Comparison of ENCODE assay signal across 8 mouse cellular contexts in the genomic region with DNA sequence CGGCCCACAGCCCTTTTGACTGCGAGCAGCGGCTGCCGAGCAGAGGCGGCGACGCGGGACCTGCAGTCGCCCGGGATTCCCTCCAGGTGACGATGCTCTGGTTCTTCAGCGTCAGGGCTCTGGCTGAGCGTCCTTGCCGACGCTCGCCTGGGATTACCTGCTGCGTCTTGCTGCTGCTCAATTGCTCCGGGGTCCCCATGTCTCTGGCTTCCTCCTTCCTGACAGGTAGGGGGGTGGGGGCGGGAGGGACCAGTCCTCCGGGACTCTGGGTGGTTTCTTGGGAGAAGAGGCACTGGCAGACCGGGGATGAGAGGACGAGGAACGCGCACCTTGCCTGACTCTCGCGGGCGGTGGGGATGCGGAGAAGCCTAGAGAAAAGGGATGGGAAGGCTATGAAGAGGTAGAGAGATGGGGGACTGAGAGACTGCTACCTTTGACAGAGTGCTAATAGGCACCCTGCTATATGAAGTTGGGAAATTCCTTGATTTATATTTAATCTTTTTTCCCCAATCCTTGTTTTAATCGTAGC. TPM values are rescaled to one million over a fixed set of nuclear protein-coding genes. Genes with fewer than 3 reads are reported as not detected.
DNase-seq lines count a peak whose midpoint lies in the region; ATAC-seq lines count a peak whose summit lies in the region.

No protein-coding gene starts in this region.

- H3K4me1 ChIP-seq in intestine, embryonic 15.5 days (replicated peaks): peaks cover 3% of the 10 kb centered on the region; the same call in 1 of the 2 replicates
- H3K4me1 ChIP-seq in neural tube, embryonic 11.5 days (ENCODE audit: control insufficient read depth, insufficient read depth, low read length): no peaks in the 10 kb centered on the region

- no peaks in the 10 kb centered on the region for H3K36me3 ChIP-seq in intestine, embryonic 15.5 days
- H3K36me3 ChIP-seq in neural tube, embryonic 11.5 days (ENCODE audit: control insufficient read depth, insufficient read depth, low read length): no peaks in the 10 kb centered on the region

- ATAC-seq in frontal cortex, adult (ENCODE audit: low TSS enrichment): peak; percentile 17
- no peak for ATAC-seq in intestine, embryonic 15.5 days
- peak; percentile 16; the same call in 1 of the 2 replicates for ATAC-seq in neural tube, embryonic 11.5 days (ENCODE audit: insufficient read depth, low FRiP score, low TSS enrichment)

- peak overlapping the region; percentile 81; the same call in 1 of the 2 replicates for H3K27ac ChIP-seq in intestine, embryonic 15.5 days
- no peak overlapping the region for H3K27ac ChIP-seq in neural tube, embryonic 11.5 days (ENCODE audit: low read depth, low read length)

- H3K9ac ChIP-seq in intestine, embryonic 15.5 days: peak overlapping the region; percentile 66
- H3K9ac ChIP-seq in neural tube, embryonic 11.5 days (ENCODE audit: low read length): peak overlapping the region; percentile 81

- peak overlapping the region; percentile 99 for H3K4me2 ChIP-seq in intestine, embryonic 15.5 days (replicated peaks)
- peak overlapping the region; percentile 96 for H3K4me2 ChIP-seq in neural tube, embryonic 11.5 days (ENCODE audit: low read depth)

- peaks cover 16% of the 10 kb centered on the region; the same call in 1 of the 2 replicates for H3K27me3 ChIP-seq in intestine, embryonic 15.5 days (replicated peaks)
- H3K27me3 ChIP-seq in neural tube, embryonic 11.5 days (ENCODE audit: control insufficient read depth, insufficient read depth, low read length): peaks cover 29% of the 10 kb centered on the region

- peak overlapping the region; percentile 72 for H3K4me3 ChIP-seq in intestine, embryonic 15.5 days (replicated peaks)
- peak overlapping the region; percentile 68 for H3K4me3 ChIP-seq in neural tube, embryonic 11.5 days (ENCODE audit: low read depth, low read length)

- DNase-seq in frontal cortex, postnatal 10 days (ENCODE audit: low spot score in 2 of 2): no peak
- peak; percentile 16 to 45 for DNase-seq in right cerebral cortex, adult 2 months (ENCODE audit: low spot score in 2 of 2)
- DNase-seq in right cerebral cortex, postnatal 14 days: no peak
- no peak for DNase-seq in neural tube, embryonic 11.5 days (ENCODE audit: low spot score)
- no peak for DNase-seq in layer of hippocampus, adult 9-11 months
- DNase-seq in urinary bladder, postnatal 25 days (ENCODE audit: low spot score): no peak

- H3K9me3 ChIP-seq in intestine, embryonic 15.5 days: no peaks in the 10 kb centered on the region
- no peaks in the 10 kb centered on the region for H3K9me3 ChIP-seq in neural tube, embryonic 11.5 days (ENCODE audit: control insufficient read depth, low read length)

- WGBS in intestine, embryonic 15.5 days: under 1% methylated on average over 29 of the region's 29 CpGs
- WGBS in neural tube, embryonic 11.5 days: under 1% methylated on average over 29 of the region's 29 CpGs

RNA-seq across cellular contexts. Expression of a gene that starts 0.7 kb away (rescaled TPM):
- polyA plus RNA-seq in intestine, embryonic 15.5 days (2015; fragmentation: Nextera tagmentation; extraction: Ambion mirVana): 10.1 and 10.7 TPM in 2 replicates
- 10.5 and 11.2 TPM in 2 replicates for polyA plus RNA-seq in neural tube, embryonic 11.5 days (2014; fragmentation: Nextera tagmentation; extraction: Ambion mirVana)

Comparison
In these comparisons a context has a peak if more than half of its experiments do, and no peak if none do; other contexts are left out.
1. DNase-seq: peak in right cerebral cortex, adult 2 months (2 of 2); none in frontal cortex, postnatal 10 days (0 of 2), right cerebral cortex, postnatal 14 days (single experiment), neural tube, embryonic 11.5 days (single experiment), layer of hippocampus, adult 9-11 months (single experiment) and urinary bladder, postnatal 25 days (single experiment).